Mouse (Mus musculus) ES-E14 (cell line): ENCODE data around the gene Nr2f1. TPM values are rescaled to one million over a fixed set of nuclear protein-coding genes. Genes with fewer than 3 reads are reported as not detected.
A peak's percentile ranks its signal among the peaks of the same experiment; 100 is the strongest.
"Not testable (repeated sequence)": the region's sequence is repeated elsewhere in the genome, so short reads cannot be mapped to it uniquely, and the experiment has no call there.

Source experiments
- DNase-seq: peaks from one replicate; pipeline ENCODE4 v3.0.0-alpha.2; 2013; ENCODE audit warnings: low read depth, low spot score
- H3K27ac ChIP-seq: 2 replicates; pipeline ENCODE4 v1.5.1; 2012; ENCODE audit warnings: low read depth, mild to moderate bottlenecking, low read length, moderate library complexity, mixed read lengths; ENCODE audit not compliant: poor library complexity, insufficient read depth, severe bottlenecking
- H3K36me3 ChIP-seq: 2 replicates; pipeline ENCODE4 v1.6.1; 2012; ENCODE audit warnings: mild to moderate bottlenecking, low read length, moderate library complexity, mixed read lengths; ENCODE audit not compliant: control insufficient read depth, poor library complexity, insufficient read depth, severe bottlenecking
- H3K4me1 ChIP-seq, 2 experiments: fragments of 150-350 bp in 1 of 2; sonication (generic) in 1 of 2; 2 replicates each; pipeline ENCODE4 v1.6.1; 2012; ENCODE audit warnings: low read length in 2 of 2, mild to moderate bottlenecking in 1 of 2, mixed read lengths in 1 of 2; ENCODE audit not compliant: control insufficient read depth in 2 of 2, insufficient read depth in 2 of 2, poor library complexity in 1 of 2
- H3K4me3 ChIP-seq, 2 experiments: fragments of 150-350 bp in 1 of 2; sonication (generic) in 1 of 2; 2 replicates each; pipeline ENCODE4 v1.5.1; 2012; ENCODE audit warnings: low read length in 2 of 2, low read depth in 1 of 2, mild to moderate bottlenecking in 1 of 2, mixed read lengths in 1 of 2; ENCODE audit not compliant: insufficient read depth in 1 of 2, poor library complexity in 1 of 2, severe bottlenecking in 1 of 2
- H3K9ac ChIP-seq: 2 replicates; pipeline ENCODE4 v1.6.1; 2012; ENCODE audit warnings: low read depth, mild to moderate bottlenecking, low read length, mixed read lengths; ENCODE audit not compliant: poor library complexity, insufficient read depth, severe bottlenecking
- H3K9me3 ChIP-seq: fragments of 150-350 bp; sonication (generic); 2 replicates; pipeline ENCODE4 v1.6.1; 2012; ENCODE audit warnings: low read depth, mild to moderate bottlenecking, low read length; ENCODE audit not compliant: control insufficient read depth, insufficient read depth
- CHD2 ChIP-seq: IDR thresholded peaks from 2 replicates; pipeline ENCODE4 v1.6.1; 2014; ENCODE audit warnings: mild to moderate bottlenecking, low read depth, low read length, inconsistent platforms
- HCFC1 ChIP-seq: IDR thresholded peaks from 2 replicates; pipeline ENCODE4 v1.6.1; 2012; ENCODE audit warnings: low read length, inconsistent platforms, borderline replicate concordance; ENCODE audit not compliant: insufficient read depth
- MAFK ChIP-seq: IDR thresholded peaks from 2 replicates; pipeline ENCODE4 v1.6.1; 2014; ENCODE audit warnings: mild to moderate bottlenecking, low read depth, low read length, inconsistent platforms; ENCODE audit not compliant: insufficient read depth
- ZC3H11A ChIP-seq: IDR thresholded peaks from 2 replicates; pipeline ENCODE4 v1.6.1; 2012; ENCODE audit warnings: low read depth, mild to moderate bottlenecking, inconsistent platforms, low read length, borderline replicate concordance
- ZNF384 ChIP-seq: IDR thresholded peaks from 2 replicates; pipeline ENCODE4 v1.6.1; 2012; ENCODE audit warnings: low read depth, low read length, inconsistent platforms
- in situ Hi-C, 2 experiments: fragments of 600-800 bp; cut with MboI; formaldehyde crosslinking; loops; one replicate each; pipeline ENCODE4 v1.15.1; 2025; ENCODE audit warnings: low sequenced_read_pairs in 2 of 2, inconsistent platforms in 1 of 2; ENCODE audit not compliant: unreplicated experiment in 2 of 2
- total RNA-seq: library from RNA; depleted of rRNA; stranded (reverse); fragments of 300-350 nt; gene quantifications from 2 replicates; pipeline ENCODE4 v1.2.3, GENCODE M21; 2012; rRNA removed

The Nr2f1 gene
- total RNA-seq, result 0.21 and 1.9 TPM in 2 replicates

DNA sequence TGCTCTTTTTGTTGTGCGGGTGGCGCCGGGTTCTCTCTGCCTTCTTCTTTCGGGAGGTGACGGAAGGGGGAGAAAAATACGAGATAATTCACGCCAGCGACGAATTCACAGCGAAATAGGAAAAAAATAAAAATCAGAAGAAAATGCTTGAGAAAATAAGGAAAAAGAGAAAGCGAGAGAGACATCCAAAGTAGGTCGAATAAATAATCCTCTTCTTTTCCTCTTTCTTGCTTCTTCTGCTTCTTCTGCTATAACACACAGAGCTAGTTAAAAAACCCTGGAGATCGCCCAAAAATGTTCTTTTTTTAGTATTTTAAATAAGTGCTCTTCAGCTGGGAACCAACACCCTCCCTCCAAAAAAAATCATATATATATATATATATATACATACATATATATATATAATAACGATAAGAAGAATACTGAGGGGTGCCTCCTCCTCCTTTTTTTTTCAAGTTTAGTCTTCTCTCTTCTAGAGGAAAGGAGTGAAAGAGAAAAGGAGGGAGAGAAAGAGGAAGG is at the start of gene Nr2f1:
TSS of gene Nr2f1 (minus strand) at position 116 of the 519 bp plus-strand sequence.
- Histone ChIP-seq H3K27ac (no peak within 1 kb of the TSS), H3K4me3 (peak within 1 kb of the TSS; percentile 40 to 73; a peak in 3 of 4 replicates), H3K36me3 (no peaks in the 10 kb centered on the region), H3K4me1 (peaks cover 1 to 8% of the 10 kb centered on the region in 2 experiments; a peak in 1 of 4 replicates), H3K9ac (0 out of 2 replicates have a peak within 1 kb of the TSS, but pooled peaks have one; percentile 26), H3K9me3 (no peaks in the 10 kb centered on the region)
- TF ChIP-seq ZC3H11A, result no peak
- TF ChIP-seq MAFK, result no peak
- TF ChIP-seq HCFC1, result no peak
- TF ChIP-seq ZNF384, result no peak
- no peak for TF ChIP-seq CHD2
- in situ Hi-C loops, result loop anchor here in 1 of 2 experiments (25.0 kb wide), 1 partner anchor 1362 kb away; no protein-coding TSS in a partner anchor
- no peak for DNase-seq

DNA sequence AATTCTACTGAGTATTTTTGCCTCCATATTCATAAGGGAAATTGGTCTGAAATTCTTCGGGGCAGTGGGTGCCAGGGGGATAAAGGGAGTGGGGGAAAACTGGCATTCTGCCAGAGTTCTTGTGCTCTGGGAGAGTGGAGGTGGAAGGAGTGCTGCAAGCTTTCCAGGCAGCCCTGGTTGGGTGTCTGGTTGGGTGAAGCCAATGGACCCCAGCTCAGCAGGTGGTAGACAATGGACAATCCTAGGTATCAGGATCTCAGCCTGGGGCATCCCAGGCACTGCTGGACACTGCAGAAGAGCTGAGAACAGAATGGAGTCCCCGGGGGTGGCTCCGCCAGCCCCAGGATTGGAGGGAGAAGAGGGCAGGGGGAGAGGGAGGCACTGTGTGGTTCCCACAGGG is 22.1 kb upstream of the Nr2f1 start:
- Histone ChIP-seq H3K4me1 (no peaks in the 10 kb centered on the region), H3K9me3 (no peaks in the 10 kb centered on the region), H3K36me3 (no peaks in the 10 kb centered on the region), H3K27ac (no peak overlapping the region), H3K4me3 (no peak overlapping the region), H3K9ac (no peak overlapping the region)
- DNase-seq, result no peak
- in situ Hi-C loops, result no loop called here
- TF ChIP-seq ZC3H11A, result no peak

DNA sequence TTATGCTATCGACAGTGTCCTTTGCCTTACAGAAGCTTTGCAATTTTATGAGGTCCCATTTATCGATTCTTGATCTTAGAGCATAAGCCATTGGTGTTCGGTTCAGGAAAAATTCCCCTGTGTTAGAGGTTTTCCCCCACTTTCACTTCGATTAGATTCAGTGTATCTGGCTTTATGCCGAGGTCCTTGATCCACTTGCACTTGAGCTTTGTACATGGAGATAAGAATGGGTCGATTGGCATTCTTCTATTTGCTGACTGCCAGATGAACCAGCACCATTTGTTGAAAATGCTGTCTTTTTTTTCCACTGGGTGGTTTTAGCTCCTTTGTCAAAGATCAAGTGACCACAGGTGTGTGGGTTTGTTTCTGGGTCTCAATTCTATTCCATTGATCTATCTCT is 20.7 kb upstream of the Nr2f1 start:
- H3K9me3 ChIP-seq, DNase-seq, H3K4me3 ChIP-seq, H3K27ac ChIP-seq, H3K36me3 ChIP-seq, H3K4me1 ChIP-seq, in situ Hi-C loops, H3K9ac ChIP-seq: not testable (repeated sequence)

DNA sequence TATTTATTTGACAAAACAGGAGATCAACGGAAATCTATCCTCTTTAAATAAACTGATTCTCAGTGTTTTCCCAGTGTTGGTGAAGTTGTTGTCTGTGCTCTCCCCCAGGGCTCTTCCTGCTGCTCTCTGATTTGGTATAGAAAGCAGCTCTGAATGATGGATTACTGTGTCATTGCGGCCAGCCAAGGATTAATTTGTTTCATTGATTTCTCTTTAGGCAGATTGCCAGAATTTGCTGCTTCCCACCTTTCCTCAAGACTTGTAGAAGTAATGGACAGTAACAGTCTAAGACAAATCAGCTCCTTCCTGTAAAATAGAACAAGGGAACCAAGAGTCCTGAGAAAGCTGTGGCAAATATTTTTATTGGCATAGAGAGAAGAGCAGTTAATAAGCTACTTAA is 15.7 kb upstream of the Nr2f1 start:
- in situ Hi-C loops, result no loop called here
- no peak overlapping the region for H3K4me3 ChIP-seq
- H3K36me3 ChIP-seq, result no peaks in the 10 kb centered on the region
- DNase-seq, result no peak
- no peak overlapping the region for H3K27ac ChIP-seq
- no peak for TF ChIP-seq ZNF384
- TF ChIP-seq HCFC1, result no peak
- TF ChIP-seq CHD2, result no peak
- TF ChIP-seq MAFK, result no peak
- no peak for TF ChIP-seq ZC3H11A
- no peaks in the 10 kb centered on the region for H3K9me3 ChIP-seq
- no peaks in the 10 kb centered on the region for H3K4me1 ChIP-seq
- no peak overlapping the region for H3K9ac ChIP-seq

DNA sequence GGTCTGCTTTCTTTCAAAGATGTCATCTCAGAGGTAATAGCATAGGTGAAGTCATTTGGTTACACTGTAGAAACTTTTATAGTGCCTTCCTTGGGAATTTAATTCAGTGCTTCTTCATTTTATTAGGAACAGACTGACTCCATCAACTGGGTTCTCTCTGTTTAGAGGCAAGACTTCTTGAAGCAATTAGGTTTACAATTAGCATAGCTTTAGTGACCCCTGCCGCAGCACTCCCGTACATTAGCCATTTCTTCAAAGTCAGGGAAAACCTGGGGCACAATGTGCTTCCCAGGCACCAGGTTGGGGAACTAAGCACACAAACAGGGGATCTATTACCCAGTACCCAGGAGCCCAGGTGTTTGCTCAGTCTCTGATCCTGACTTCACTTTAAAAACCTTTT is 13.6 kb upstream of the Nr2f1 start:
- Histone ChIP-seq H3K9ac (no peak overlapping the region), H3K27ac (no peak overlapping the region), H3K9me3 (no peaks in the 10 kb centered on the region), H3K4me1 (no peaks in the 10 kb centered on the region), H3K36me3 (no peaks in the 10 kb centered on the region), H3K4me3 (no peak overlapping the region)
- TF ChIP-seq ZC3H11A, result no peak
- no peak for TF ChIP-seq ZNF384
- no peak for TF ChIP-seq HCFC1
- no peak for TF ChIP-seq MAFK
- no peak for TF ChIP-seq CHD2
- in situ Hi-C loops, result no loop called here
- DNase-seq, result no peak
